Mouse (Mus musculus): ENCODE results near the gene Figla. TPM values are rescaled to one million over a fixed set of nuclear protein-coding genes. Genes with fewer than 3 reads are reported as not detected.
"Not testable (repeated sequence)": the region's sequence is repeated elsewhere in the genome, so short reads cannot be mapped to it uniquely, and the experiment has no call there.

Gene Figla
- not detected in 2 replicates for polyA plus RNA-seq (2014; fragmentation: Nextera tagmentation; extraction: Ambion mirVana)

GRCm38 (mm10) chr6:86015871-86016270 lies at the start of gene Figla:
Gene Figla (plus strand): TSS chr6:86016171.
- no peak within 1 kb of the TSS for H3K27ac ChIP-seq (ENCODE audit: low read length)
- 81% methylated on average over 9 of the region's 9 CpGs for WGBS
- no peak within 1 kb of the TSS for H3K4me3 ChIP-seq (ENCODE audit: low read depth, low read length)
- H3K27me3 ChIP-seq (ENCODE audit: control insufficient read depth, insufficient read depth, low read length): no peaks in the 10 kb centered on the region
- no peaks in the 10 kb centered on the region for H3K9me3 ChIP-seq (ENCODE audit: control insufficient read depth, low read depth, low read length)
- no peaks in the 10 kb centered on the region for H3K4me1 ChIP-seq (ENCODE audit: control insufficient read depth, insufficient read depth, low read length)
- H3K9ac ChIP-seq (replicated peaks; ENCODE audit: low read depth, low read length): no peak within 1 kb of the TSS
- ATAC-seq (ENCODE audit: insufficient number of reproducible peaks, insufficient read depth, low FRiP score, low read depth): no peak
- no peaks in the 10 kb centered on the region for H3K36me3 ChIP-seq (ENCODE audit: control insufficient read depth, insufficient read depth, low read length)
- H3K4me2 ChIP-seq (replicated peaks; ENCODE audit: low read depth, low read length): no peak within 1 kb of the TSS

GRCm38 (mm10) chr6:85966686-85967085 lies 49.3 kb upstream of the Figla start:
- ATAC-seq (ENCODE audit: insufficient number of reproducible peaks, insufficient read depth, low FRiP score, low read depth): no peak
- Histone ChIP-seq H3K4me1 (ENCODE audit: control insufficient read depth, insufficient read depth, low read length) (no peaks in the 10 kb centered on the region), H3K27ac (ENCODE audit: low read length) (no peak overlapping the region), H3K4me2 (replicated peaks; ENCODE audit: low read depth, low read length) (no peak overlapping the region), H3K4me3 (ENCODE audit: low read depth, low read length) (no peak overlapping the region), H3K36me3 (ENCODE audit: control insufficient read depth, insufficient read depth, low read length) (no peaks in the 10 kb centered on the region), H3K9ac (replicated peaks; ENCODE audit: low read depth, low read length) (no peak overlapping the region), H3K27me3 (ENCODE audit: control insufficient read depth, insufficient read depth, low read length) (no peaks in the 10 kb centered on the region), H3K9me3 (ENCODE audit: control insufficient read depth, low read depth, low read length) (no peaks in the 10 kb centered on the region)
- WGBS: 78% methylated on average over 4 of the region's 4 CpGs

- no peak for ATAC-seq (ENCODE audit: insufficient number of reproducible peaks, insufficient read depth, low FRiP score, low read depth)
- Histone ChIP-seq H3K36me3 (ENCODE audit: control insufficient read depth, insufficient read depth, low read length) (no peaks in the 10 kb centered on the region), H3K27ac (ENCODE audit: low read length) (no peak overlapping the region), H3K4me3 (ENCODE audit: low read depth, low read length) (no peak overlapping the region), H3K27me3 (ENCODE audit: control insufficient read depth, insufficient read depth, low read length) (no peaks in the 10 kb centered on the region), H3K4me1 (ENCODE audit: control insufficient read depth, insufficient read depth, low read length) (no peaks in the 10 kb centered on the region), H3K9me3 (ENCODE audit: control insufficient read depth, low read depth, low read length) (no peaks in the 10 kb centered on the region), H3K4me2 (replicated peaks; ENCODE audit: low read depth, low read length) (no peak overlapping the region), H3K9ac (replicated peaks; ENCODE audit: low read depth, low read length) (no peak overlapping the region)
- WGBS: 64% methylated on average over 2 of the region's 2 CpGs
Measured at GRCm38 (mm10) chr6:85969889-85970288, 46.1 kb upstream of the Figla start.

GRCm38 (mm10) chr6:85972699-85973098 lies 43.3 kb upstream of the Figla start:
- H3K4me3 ChIP-seq (ENCODE audit: low read depth, low read length): no peak overlapping the region
- no peak for ATAC-seq (ENCODE audit: insufficient number of reproducible peaks, insufficient read depth, low FRiP score, low read depth)
- H3K27ac ChIP-seq (ENCODE audit: low read length): no peak overlapping the region
- no peak overlapping the region for H3K4me2 ChIP-seq (replicated peaks; ENCODE audit: low read depth, low read length)
- WGBS: 51% methylated on average over 3 of the region's 3 CpGs
- no peaks in the 10 kb centered on the region for H3K27me3 ChIP-seq (ENCODE audit: control insufficient read depth, insufficient read depth, low read length)
- H3K9me3 ChIP-seq (ENCODE audit: control insufficient read depth, low read depth, low read length): no peaks in the 10 kb centered on the region
- no peaks in the 10 kb centered on the region for H3K36me3 ChIP-seq (ENCODE audit: control insufficient read depth, insufficient read depth, low read length)
- H3K4me1 ChIP-seq (ENCODE audit: control insufficient read depth, insufficient read depth, low read length): no peaks in the 10 kb centered on the region
- H3K9ac ChIP-seq (replicated peaks; ENCODE audit: low read depth, low read length): no peak overlapping the region

GRCm38 (mm10) chr6:85973336-85973735 lies 42.6 kb upstream of the Figla start:
- no peaks in the 10 kb centered on the region for H3K9me3 ChIP-seq (ENCODE audit: control insufficient read depth, low read depth, low read length)
- H3K4me3 ChIP-seq (ENCODE audit: low read depth, low read length): no peak overlapping the region
- no peak overlapping the region for H3K27ac ChIP-seq (ENCODE audit: low read length)
- H3K27me3 ChIP-seq (ENCODE audit: control insufficient read depth, insufficient read depth, low read length): no peaks in the 10 kb centered on the region
- no peaks in the 10 kb centered on the region for H3K4me1 ChIP-seq (ENCODE audit: control insufficient read depth, insufficient read depth, low read length)
- 60% methylated on average over 3 of the region's 3 CpGs for WGBS
- H3K9ac ChIP-seq (replicated peaks; ENCODE audit: low read depth, low read length): no peak overlapping the region
- no peaks in the 10 kb centered on the region for H3K36me3 ChIP-seq (ENCODE audit: control insufficient read depth, insufficient read depth, low read length)
- no peak for ATAC-seq (ENCODE audit: insufficient number of reproducible peaks, insufficient read depth, low FRiP score, low read depth)
- no peak overlapping the region for H3K4me2 ChIP-seq (replicated peaks; ENCODE audit: low read depth, low read length)

GRCm38 (mm10) chr6:85974941-85975617 lies 40.9 kb upstream of the Figla start:
- Histone ChIP-seq H3K4me2 (replicated peaks; ENCODE audit: low read depth, low read length) (no peak overlapping the region), H3K36me3 (ENCODE audit: control insufficient read depth, insufficient read depth, low read length) (no peaks in the 10 kb centered on the region), H3K4me3 (ENCODE audit: low read depth, low read length) (no peak overlapping the region), H3K9ac (replicated peaks; ENCODE audit: low read depth, low read length) (no peak overlapping the region), H3K27me3 (ENCODE audit: control insufficient read depth, insufficient read depth, low read length) (no peaks in the 10 kb centered on the region), H3K9me3 (ENCODE audit: control insufficient read depth, low read depth, low read length) (no peaks in the 10 kb centered on the region), H3K4me1 (ENCODE audit: control insufficient read depth, insufficient read depth, low read length) (no peaks in the 10 kb centered on the region), H3K27ac (ENCODE audit: low read length) (no peak overlapping the region)
- no peak for ATAC-seq (ENCODE audit: insufficient number of reproducible peaks, insufficient read depth, low FRiP score, low read depth)
- 50% methylated on average over 10 of the region's 10 CpGs for WGBS

- Histone ChIP-seq H3K9ac (replicated peaks; ENCODE audit: low read depth, low read length) (no peak overlapping the region), H3K4me3 (ENCODE audit: low read depth, low read length) (no peak overlapping the region), H3K4me2 (replicated peaks; ENCODE audit: low read depth, low read length) (no peak overlapping the region), H3K36me3 (ENCODE audit: control insufficient read depth, insufficient read depth, low read length) (no peaks in the 10 kb centered on the region), H3K27me3 (ENCODE audit: control insufficient read depth, insufficient read depth, low read length) (no peaks in the 10 kb centered on the region), H3K9me3 (ENCODE audit: control insufficient read depth, low read depth, low read length) (no peaks in the 10 kb centered on the region), H3K27ac (ENCODE audit: low read length) (no peak overlapping the region), H3K4me1 (ENCODE audit: control insufficient read depth, insufficient read depth, low read length) (no peaks in the 10 kb centered on the region)
- WGBS: 91% methylated on average over 1 of the region's 1 CpGs
- no peak for ATAC-seq (ENCODE audit: insufficient number of reproducible peaks, insufficient read depth, low FRiP score, low read depth)
Measured at GRCm38 (mm10) chr6:85975761-85976160, 40.2 kb upstream of the Figla start.

GRCm38 (mm10) chr6:85976242-85976641 lies 39.7 kb upstream of the Figla start:
- 84% methylated on average over 5 of the region's 5 CpGs for WGBS
- Histone ChIP-seq H3K9ac (replicated peaks; ENCODE audit: low read depth, low read length) (no peak overlapping the region), H3K4me2 (replicated peaks; ENCODE audit: low read depth, low read length) (no peak overlapping the region), H3K9me3 (ENCODE audit: control insufficient read depth, low read depth, low read length) (no peaks in the 10 kb centered on the region), H3K27me3 (ENCODE audit: control insufficient read depth, insufficient read depth, low read length) (no peaks in the 10 kb centered on the region), H3K4me3 (ENCODE audit: low read depth, low read length) (no peak overlapping the region), H3K4me1 (ENCODE audit: control insufficient read depth, insufficient read depth, low read length) (no peaks in the 10 kb centered on the region), H3K27ac (ENCODE audit: low read length) (no peak overlapping the region), H3K36me3 (ENCODE audit: control insufficient read depth, insufficient read depth, low read length) (no peaks in the 10 kb centered on the region)
- ATAC-seq (ENCODE audit: insufficient number of reproducible peaks, insufficient read depth, low FRiP score, low read depth): no peak

- not testable (repeated sequence) for ATAC-seq (ENCODE audit: insufficient number of reproducible peaks, insufficient read depth, low FRiP score, low read depth); H3K36me3 ChIP-seq (ENCODE audit: control insufficient read depth, insufficient read depth, low read length); H3K4me1 ChIP-seq (ENCODE audit: control insufficient read depth, insufficient read depth, low read length); H3K27me3 ChIP-seq (ENCODE audit: control insufficient read depth, insufficient read depth, low read length); H3K4me3 ChIP-seq (ENCODE audit: low read depth, low read length); H3K27ac ChIP-seq (ENCODE audit: low read length); H3K9me3 ChIP-seq (ENCODE audit: control insufficient read depth, low read depth, low read length); H3K9ac ChIP-seq (replicated peaks; ENCODE audit: low read depth, low read length); H3K4me2 ChIP-seq (replicated peaks; ENCODE audit: low read depth, low read length)
- WGBS: 85% methylated on average over 4 of the region's 4 CpGs
Measured at GRCm38 (mm10) chr6:85978736-85979135, 37.2 kb upstream of the Figla start.
